Mouse (Mus musculus) heart, adult 10 weeks (tissue): ENCODE data around the gene Acadvl. TPM values are rescaled to one million over a fixed set of nuclear protein-coding genes. Genes with fewer than 3 reads are reported as not detected.

Experiments
- polyA plus RNA-seq: library from polyadenylated mRNA; stranded (reverse); fragments of 350-450 nt; fragmentation: Illumina TruSeq; extraction: RNeasy Lipid Tissue Mini Kit (QIAGEN cat#74804); gene quantifications from one replicate; pipeline ENCODE4 v1.2.3, GENCODE M21; 2014; ENCODE audit warnings: low read depth, low replicate concordance

The Acadvl gene
- polyA plus RNA-seq, result 1,086 TPM

GRCm38 (mm10) chr11:70014880-70015558, at the start of gene Acadvl:
TSS of gene Acadvl (minus strand) at chr11:70015411.

GRCm38 (mm10) chr11:70053898-70054570, 38.8 kb upstream of the Acadvl start, which contains the start of gene Asgr1:
TSS of gene Asgr1 (plus strand) at chr11:70054085.

GRCm38 (mm10) chr11:70016669-70017068, 1.5 kb upstream of the Acadvl start, which contains the start of gene Dlg4:
TSS of gene Dlg4 (plus strand) at chr11:70016942.

GRCm38 (mm10) chr11:70000396-70000898, 14.8 kb downstream of the Acadvl start, which contains the start of gene Dvl2:
TSS of gene Dvl2 (plus strand) at chr11:70000595.

GRCm38 (mm10) chr11:69995391-69995960, 19.7 kb downstream of the Acadvl start, which contains the start of gene Phf23:
TSS of gene Phf23 (plus strand) at chr11:69995777.

GRCm38 (mm10) chr11:69990850-69991691, 24.1 kb downstream of the Acadvl start, which contains the start of gene Gabarap:
TSS of gene Gabarap (plus strand) at chr11:69991143.

GRCm38 (mm10) chr11:69982225-69982624, 33.0 kb downstream of the Acadvl start, which contains the start of gene Elp5:
TSS of gene Elp5 (minus strand) at chr11:69982517.

GRCm38 (mm10) chr11:69981141-69981762, 34.0 kb downstream of the Acadvl start, which contains the start of gene Ctdnep1:
TSS of gene Ctdnep1 (plus strand) at chr11:69981156.

GRCm38 (mm10) chr11:69964650-69965270, 50.5 kb downstream of the Acadvl start, which contains the start of gene Cldn7:
TSS of gene Cldn7 (plus strand) at chr11:69964779.

Other genes with a start within 250 kb of the Acadvl start
- gene Zbtb4, start 249.5 kb downstream of the Acadvl start, polyA plus RNA-seq, result 24.0 TPM
- gene Chrnb1, start 219.5 kb downstream of the Acadvl start, polyA plus RNA-seq, result 7.0 TPM
- 3.8 TPM for gene Fgf11, start 213.6 kb downstream of the Acadvl start, polyA plus RNA-seq
- not detected for gene Tmem102, start 209.8 kb downstream of the Acadvl start, polyA plus RNA-seq
- gene Gm39566, start 200.1 kb downstream of the Acadvl start, polyA plus RNA-seq, result not detected
- not detected for gene Spem2, start 196.9 kb downstream of the Acadvl start, polyA plus RNA-seq
- not detected for gene Spem1, start 193.2 kb downstream of the Acadvl start, polyA plus RNA-seq
- gene Nlgn2, start 177.6 kb downstream of the Acadvl start, polyA plus RNA-seq, result 5.0 TPM
- 282 TPM for gene Tmem256, start 176.9 kb downstream of the Acadvl start, polyA plus RNA-seq
- gene Plscr3, start 169.0 kb downstream of the Acadvl start, polyA plus RNA-seq, result 23.8 TPM
- not detected for gene Tnk1, start 156.7 kb downstream of the Acadvl start, polyA plus RNA-seq
- gene Tmem95, start 137.4 kb downstream of the Acadvl start, polyA plus RNA-seq, result not detected
- gene Kctd11, start 134.0 kb downstream of the Acadvl start, polyA plus RNA-seq, result 4.2 TPM
- 0.81 TPM for gene Acap1, start 119.9 kb downstream of the Acadvl start, polyA plus RNA-seq
- 2.9 TPM for gene 2810408A11Rik, start 114.4 kb downstream of the Acadvl start, polyA plus RNA-seq
- 37.7 TPM for gene Neurl4, start 114.3 kb downstream of the Acadvl start, polyA plus RNA-seq
- 44.4 TPM for gene Gps2, start 101.5 kb downstream of the Acadvl start, polyA plus RNA-seq
- gene Eif5a, start 93.5 kb downstream of the Acadvl start, polyA plus RNA-seq, result 482 TPM
- gene Ybx2, start 79.6 kb downstream of the Acadvl start, polyA plus RNA-seq, result 32.3 TPM
- 385 TPM for gene Slc2a4, start 67.2 kb downstream of the Acadvl start, polyA plus RNA-seq
- 0.58 TPM for gene Cldn7, start 50.6 kb downstream of the Acadvl start, polyA plus RNA-seq
- gene Ctdnep1, start 34.3 kb downstream of the Acadvl start, polyA plus RNA-seq, result 146 TPM
- 52.8 TPM for gene Elp5, start 32.9 kb downstream of the Acadvl start, polyA plus RNA-seq
- gene Gabarap, start 24.3 kb downstream of the Acadvl start, polyA plus RNA-seq, result 418 TPM
- gene Phf23, start 19.6 kb downstream of the Acadvl start, polyA plus RNA-seq, result 25.3 TPM
- 5.6 TPM for gene Dvl2, start 14.8 kb downstream of the Acadvl start, polyA plus RNA-seq
- 3.2 TPM for gene Dlg4, start 1.5 kb upstream of the Acadvl start, polyA plus RNA-seq
- gene Asgr1, start 38.7 kb upstream of the Acadvl start, polyA plus RNA-seq, result 0.50 TPM
- 0.68 TPM for gene Asgr2, start 77.2 kb upstream of the Acadvl start, polyA plus RNA-seq
- 16.8 TPM for gene Mgl2, start 114.9 kb upstream of the Acadvl start, polyA plus RNA-seq
- gene Clec10a, start 140.8 kb upstream of the Acadvl start, polyA plus RNA-seq, result 7.1 TPM
- gene Slc16a11, start 197.3 kb upstream of the Acadvl start, polyA plus RNA-seq, result 0.71 TPM
- gene Slc16a13, start 205.7 kb upstream of the Acadvl start, polyA plus RNA-seq, result 3.4 TPM
- 15.9 TPM for gene Bcl6b, start 214.4 kb upstream of the Acadvl start, polyA plus RNA-seq
- gene 0610010K14Rik, start 222.5 kb upstream of the Acadvl start, polyA plus RNA-seq, result 37.6 TPM
- gene Gm21988, start 224.4 kb upstream of the Acadvl start, polyA plus RNA-seq, result 4.5 TPM
- gene Rnasek, start 224.4 kb upstream of the Acadvl start, polyA plus RNA-seq, result 154 TPM
- gene Alox12, start 239.9 kb upstream of the Acadvl start, polyA plus RNA-seq, result 4.5 TPM